Mouse (Mus musculus) intestine, embryonic 14.5 days (tissue): ENCODE measurements around the gene Cacul1. TPM values are rescaled to one million over a fixed set of nuclear protein-coding genes. Genes with fewer than 3 reads are reported as not detected.
A peak's percentile ranks its signal among the peaks of the same experiment; 100 is the strongest.

ENCODE experiments used
- ATAC-seq: fragments of 200-750 bp; cut with Nextera tagmentation; replicated peaks from 2 replicates; pipeline ENCODE4 v1.8.0; 2017; ENCODE audit warnings: low read depth, moderate number of reproducible peaks, moderate TSS enrichment, moderate library complexity; ENCODE audit not compliant: low FRiP score, low TSS enrichment
- DNase-seq: peaks from one replicate; pipeline ENCODE4 v3.0.0-alpha.2; 2018; ENCODE audit warnings: low spot score
- H3K27ac ChIP-seq: fragments of 300-500 bp; sonication (generic); 2 replicates; pipeline ENCODE4 v1.5.1; 2014; ENCODE audit warnings: low read depth, mild to moderate bottlenecking, control low read depth
- H3K27me3 ChIP-seq: fragments of 300-500 bp; sonication (generic); replicated peaks from 2 replicates; pipeline ENCODE4 v1.6.1; 2014; ENCODE audit warnings: low read length, control low read depth; ENCODE audit not compliant: control insufficient read depth, insufficient read depth
- H3K36me3 ChIP-seq: fragments of 300-500 bp; sonication (generic); 2 replicates; pipeline ENCODE4 v1.6.1; 2014; ENCODE audit warnings: low read length, control low read depth; ENCODE audit not compliant: control insufficient read depth, insufficient read depth
- H3K4me1 ChIP-seq: fragments of 300-500 bp; sonication (generic); replicated peaks from 2 replicates; pipeline ENCODE4 v1.6.1; 2014; ENCODE audit warnings: low read length, control low read depth, mixed read lengths; ENCODE audit not compliant: control insufficient read depth, insufficient read depth
- H3K4me2 ChIP-seq: fragments of 300-500 bp; sonication (generic); 2 replicates; pipeline ENCODE4 v1.6.1; 2014; ENCODE audit warnings: low read length
- H3K4me3 ChIP-seq: fragments of 300-500 bp; sonication (generic); 2 replicates; pipeline ENCODE4 v1.5.1; 2014; ENCODE audit warnings: low read depth, low read length, control low read depth, mixed read lengths
- H3K9ac ChIP-seq: fragments of 300-500 bp; sonication (generic); 2 replicates; pipeline ENCODE4 v1.6.1; 2014; ENCODE audit warnings: mild to moderate bottlenecking, low read length
- H3K9me3 ChIP-seq: fragments of 300-500 bp; sonication (generic); 2 replicates; pipeline ENCODE4 v1.6.1; 2016; ENCODE audit warnings: low read length, control low read depth; ENCODE audit not compliant: control insufficient read depth
- WGBS: fragments of 180-500 bp; shearing (Covaris S2); extraction: QIAGEN DNeasy Blood & Tissue Kit; methylation state at CpG from one replicate; pipeline ENCODE4 v1.1.7; 2014; 5-methylcytosine and 5-hydroxymethylcytosine counted together
- polyA plus RNA-seq: library from polyadenylated mRNA; unstranded; fragments of >200 nt; fragmentation: Nextera tagmentation; extraction: Ambion mirVana; gene quantifications from 2 replicates; pipeline ENCODE4 v1.2.1, GENCODE M21; 2014

Cacul1 gene
- polyA plus RNA-seq, 1 experiment from 2014 or later, result 23.9 TPM

GRCm38 (mm10) chr19:60554866-60555438 is 25.9 kb downstream of the Cacul1 start:
- Histone ChIP-seq H3K9me3 (no peaks in the 10 kb centered on the region), H3K27me3 (no peaks in the 10 kb centered on the region), H3K36me3 (peaks cover 26% of the 10 kb centered on the region), H3K4me2 (no peak overlapping the region), H3K4me1 (no peaks in the 10 kb centered on the region), H3K4me3 (no peak overlapping the region), H3K9ac (no peak overlapping the region), H3K27ac (no peak overlapping the region)
- WGBS, result 76% methylated on average over 4 of the region's 4 CpGs
- no peak for DNase-seq
- ATAC-seq, result no peak

GRCm38 (mm10) chr19:60553501-60553900 is 27.3 kb downstream of the Cacul1 start:
- Histone ChIP-seq H3K27me3 (no peaks in the 10 kb centered on the region), H3K9me3 (no peaks in the 10 kb centered on the region), H3K27ac (no peak overlapping the region), H3K4me3 (no peak overlapping the region), H3K36me3 (peaks cover 29% of the 10 kb centered on the region), H3K9ac (no peak overlapping the region), H3K4me2 (no peak overlapping the region), H3K4me1 (no peaks in the 10 kb centered on the region)
- ATAC-seq (no peak), DNase-seq (peak; percentile 71)

- Histone ChIP-seq H3K4me2 (no peak overlapping the region), H3K9ac (no peak overlapping the region), H3K27me3 (no peaks in the 10 kb centered on the region), H3K4me3 (no peak overlapping the region), H3K9me3 (no peaks in the 10 kb centered on the region), H3K27ac (no peak overlapping the region), H3K36me3 (peaks cover 32% of the 10 kb centered on the region), H3K4me1 (no peaks in the 10 kb centered on the region)
- no peak for DNase-seq
- no peak for ATAC-seq
- 84% methylated on average over 2 of the region's 2 CpGs for WGBS
Observed at GRCm38 (mm10) chr19:60543302-60543701, 37.5 kb downstream of the Cacul1 start.

- ATAC-seq, result no peak
Observed at GRCm38 (mm10) chr19:60531897-60532296, 48.9 kb downstream of the Cacul1 start.

GRCm38 (mm10) chr19:60530171-60530570 is 50.7 kb downstream of the Cacul1 start:
- WGBS, result 93% methylated on average over 1 of the region's 1 CpGs
- Histone ChIP-seq H3K27me3 (no peaks in the 10 kb centered on the region), H3K9ac (no peak overlapping the region), H3K4me3 (no peak overlapping the region), H3K36me3 (peaks cover 54% of the 10 kb centered on the region), H3K9me3 (no peaks in the 10 kb centered on the region), H3K4me1 (no peaks in the 10 kb centered on the region), H3K4me2 (no peak overlapping the region), H3K27ac (no peak overlapping the region)
- ATAC-seq (no peak), DNase-seq (no peak)

More at GRCm38 (mm10) chr19:60531897-60532296, 48.9 kb downstream of the Cacul1 start:
- Histone ChIP-seq H3K36me3 (peaks cover 49% of the 10 kb centered on the region), H3K4me3 (no peak overlapping the region), H3K4me2 (no peak overlapping the region), H3K27me3 (no peaks in the 10 kb centered on the region), H3K9me3 (no peaks in the 10 kb centered on the region), H3K4me1 (no peaks in the 10 kb centered on the region), H3K27ac (no peak overlapping the region), H3K9ac (no peak overlapping the region)
- WGBS, result 91% methylated on average over 2 of the region's 2 CpGs
- no peak for DNase-seq

- ATAC-seq, result no peak
Observed at GRCm38 (mm10) chr19:60529302-60529701, 51.5 kb downstream of the Cacul1 start.

GRCm38 (mm10) chr19:60528602-60529001 is 52.2 kb downstream of the Cacul1 start:
- DNase-seq (no peak), ATAC-seq (no peak)
- H3K4me1 ChIP-seq, result no peaks in the 10 kb centered on the region
- no peak overlapping the region for H3K27ac ChIP-seq
- no peaks in the 10 kb centered on the region for H3K9me3 ChIP-seq
- H3K4me2 ChIP-seq, result no peak overlapping the region
- no peaks in the 10 kb centered on the region for H3K27me3 ChIP-seq
- H3K4me3 ChIP-seq, result no peak overlapping the region
- no peak overlapping the region for H3K9ac ChIP-seq
- WGBS, result 90% methylated on average over 3 of the region's 3 CpGs
- peaks cover 56% of the 10 kb centered on the region for H3K36me3 ChIP-seq

More at GRCm38 (mm10) chr19:60529302-60529701, 51.5 kb downstream of the Cacul1 start:
- no peak overlapping the region for H3K4me3 ChIP-seq
- peaks cover 58% of the 10 kb centered on the region for H3K36me3 ChIP-seq
- H3K4me2 ChIP-seq, result no peak overlapping the region
- H3K9me3 ChIP-seq, result no peaks in the 10 kb centered on the region
- H3K27ac ChIP-seq, result no peak overlapping the region
- DNase-seq, result no peak
- H3K27me3 ChIP-seq, result no peaks in the 10 kb centered on the region
- no peak overlapping the region for H3K9ac ChIP-seq
- WGBS, result 86% methylated on average over 1 of the region's 1 CpGs
- no peaks in the 10 kb centered on the region for H3K4me1 ChIP-seq

- Histone ChIP-seq H3K4me2 (no peak overlapping the region), H3K27ac (no peak overlapping the region), H3K27me3 (no peaks in the 10 kb centered on the region), H3K9me3 (no peaks in the 10 kb centered on the region), H3K4me1 (no peaks in the 10 kb centered on the region), H3K9ac (no peak overlapping the region), H3K36me3 (peaks cover 47% of the 10 kb centered on the region), H3K4me3 (no peak overlapping the region)
- DNase-seq (no peak), ATAC-seq (no peak)
- 89% methylated on average over 4 of the region's 4 CpGs for WGBS
Observed at GRCm38 (mm10) chr19:60526876-60527275, 53.9 kb downstream of the Cacul1 start.

GRCm38 (mm10) chr19:60525086-60525485 is 55.7 kb downstream of the Cacul1 start:
- ATAC-seq, result no peak

More at GRCm38 (mm10) chr19:60525086-60525485, 55.7 kb downstream of the Cacul1 start:
- WGBS, result 72% methylated on average over 1 of the region's 1 CpGs
- Histone ChIP-seq H3K27ac (no peak overlapping the region), H3K27me3 (no peaks in the 10 kb centered on the region), H3K9me3 (no peaks in the 10 kb centered on the region), H3K4me2 (no peak overlapping the region), H3K9ac (no peak overlapping the region), H3K36me3 (peaks cover 32% of the 10 kb centered on the region), H3K4me3 (no peak overlapping the region), H3K4me1 (no peaks in the 10 kb centered on the region)
- DNase-seq, result no peak
